Mouse (Mus musculus) adrenal gland, postnatal 4 days (tissue): ENCODE data around the gene Fgfrl1. TPM values are rescaled to one million over a fixed set of nuclear protein-coding genes. Genes with fewer than 3 reads are reported as not detected.

ENCODE experiments used
- DNase-seq, 2 experiments: peaks; one replicate each; pipeline ENCODE4 v3.0.0; 2021 to 2022; ENCODE audit warnings: low spot score in 2 of 2, mixed read lengths in 2 of 2
- total RNA-seq, 2 experiments: library from RNA; stranded (reverse); gene quantifications; 2 replicates each; pipeline ENCODE4 v1.2.3; 2021

The Fgfrl1 gene
- total RNA-seq, 2 experiments from 2014 or later: 42.7 to 49.6 TPM

- no peak for DNase-seq
These were observed 27.1 kb upstream of the Fgfrl1 start for GRCm38 (mm10) chr5:108665066-108665465.

- DNase-seq: no peak
These were observed 24.8 kb upstream of the Fgfrl1 start for GRCm38 (mm10) chr5:108667370-108667769.

DNA sequence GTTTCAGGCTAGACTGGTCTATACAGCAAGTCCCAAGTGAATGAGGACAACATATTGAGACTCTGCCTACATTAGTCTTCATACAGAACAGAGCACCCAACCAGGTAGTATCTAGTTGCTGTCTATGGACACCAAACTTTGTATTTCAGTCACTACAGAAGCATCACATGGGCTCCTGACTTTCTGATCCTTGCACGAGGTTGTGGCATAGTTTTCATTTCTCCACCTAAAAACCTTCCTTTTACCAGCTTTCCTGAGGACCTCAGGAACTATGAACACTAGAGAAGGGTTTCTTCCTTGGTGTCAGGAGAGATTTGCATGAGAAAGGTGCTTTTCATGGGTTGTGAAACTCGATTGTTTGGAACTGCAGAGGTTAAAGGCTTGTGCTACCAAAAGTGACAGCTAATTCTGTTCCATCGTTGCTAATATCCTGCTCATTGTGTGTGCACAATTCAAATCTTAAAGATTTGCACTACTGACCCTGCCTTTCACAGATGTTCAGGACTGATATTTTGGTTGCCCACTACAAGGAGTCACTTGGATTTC, 23.7 kb upstream of the Fgfrl1 start:
- no peak for DNase-seq

- DNase-seq: peak; percentile 50 to 77
These were observed 22.9 kb upstream of the Fgfrl1 start, which contains the start of gene Dgkq for GRCm38 (mm10) chr5:108668977-108669936. Dgkq (minus strand) TSS chr5:108669672.

DNA sequence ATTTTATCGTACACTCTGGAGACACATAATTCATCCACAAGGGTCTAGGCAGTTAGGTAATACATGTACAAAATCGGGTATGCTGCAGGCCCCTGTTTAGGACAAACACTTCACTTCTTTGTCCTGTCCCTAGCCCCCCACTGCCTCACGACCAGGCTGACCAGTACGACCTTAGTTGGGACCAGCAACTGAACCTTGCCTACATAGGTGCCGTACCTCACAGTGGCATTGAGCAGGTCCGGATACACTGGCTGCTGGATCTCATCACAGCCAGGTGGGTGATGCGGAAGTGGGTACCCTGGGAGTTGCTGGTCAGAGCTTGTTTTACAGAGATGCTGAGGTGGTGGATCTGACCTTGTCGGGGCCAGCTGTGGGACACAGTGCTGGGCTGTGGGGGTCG, 22.2 kb upstream of the Fgfrl1 start:
- DNase-seq: no peak

DNA sequence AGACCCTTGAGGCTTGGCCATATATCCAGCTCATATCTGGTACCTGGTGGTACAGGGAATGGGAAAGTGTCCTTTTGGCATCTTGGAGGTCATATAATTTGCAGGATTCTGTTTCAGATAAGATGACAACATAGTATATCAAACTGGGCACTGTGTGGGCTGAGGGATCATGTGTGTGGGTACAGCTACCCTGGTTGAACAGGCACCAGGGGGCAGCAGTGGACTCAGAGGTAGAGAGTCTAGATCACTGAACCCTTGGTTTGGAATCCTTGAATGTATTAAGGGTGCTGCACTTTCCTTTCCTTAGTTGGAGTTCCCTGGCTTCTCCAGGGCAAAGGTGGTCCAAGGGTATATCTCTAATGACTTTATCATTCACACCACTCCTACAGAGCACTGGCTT, 21.4 kb upstream of the Fgfrl1 start:
- DNase-seq: no peak

- DNase-seq: no peak
These were observed 20.4 kb upstream of the Fgfrl1 start for GRCm38 (mm10) chr5:108671757-108672156.

GRCm38 (mm10) chr5:108674624-108675023, 17.6 kb upstream of the Fgfrl1 start:
- no peak for DNase-seq

GRCm38 (mm10) chr5:108675251-108675816, 16.8 kb upstream of the Fgfrl1 start, which contains the start of gene Slc26a1:
Slc26a1 (minus strand) TSS chr5:108675569.
- DNase-seq: no peak

- DNase-seq: no peak
These were observed 15.2 kb upstream of the Fgfrl1 start for GRCm38 (mm10) chr5:108676772-108677498.

DNA sequence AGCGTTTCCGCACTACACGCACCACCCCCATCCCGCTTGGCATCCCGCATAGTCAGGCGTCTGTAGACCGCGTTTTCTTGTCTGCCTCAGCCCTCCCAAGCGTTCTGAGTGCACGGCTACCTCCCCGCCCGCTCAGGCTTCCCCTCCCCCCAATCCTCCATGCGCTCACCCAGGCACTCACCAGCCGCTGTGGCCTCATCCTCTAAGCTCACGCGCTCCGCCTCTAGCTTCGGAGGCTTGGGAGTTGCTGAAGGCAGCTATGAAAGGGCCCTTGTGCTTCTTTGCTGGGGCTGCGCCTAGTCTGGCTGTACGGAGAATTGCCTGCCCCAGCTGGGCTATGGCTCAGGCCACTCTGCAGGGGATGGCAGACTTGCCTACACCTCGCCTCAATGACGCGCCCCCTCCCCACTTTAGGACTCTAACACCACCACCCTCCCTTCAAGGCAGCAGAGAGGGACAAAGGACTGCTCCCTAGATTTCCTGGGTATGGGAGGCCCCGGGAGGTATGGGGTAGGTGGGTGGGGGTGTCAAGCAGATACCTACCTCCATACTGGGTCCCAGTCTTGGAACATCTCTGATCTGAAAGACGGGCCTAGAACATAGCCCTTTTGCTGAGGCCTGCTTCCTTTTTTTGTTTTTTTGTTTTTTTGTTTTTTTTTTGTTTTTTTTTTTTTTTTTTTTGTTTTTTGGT, 14.4 kb upstream of the Fgfrl1 start:
- DNase-seq: no peak

DNA sequence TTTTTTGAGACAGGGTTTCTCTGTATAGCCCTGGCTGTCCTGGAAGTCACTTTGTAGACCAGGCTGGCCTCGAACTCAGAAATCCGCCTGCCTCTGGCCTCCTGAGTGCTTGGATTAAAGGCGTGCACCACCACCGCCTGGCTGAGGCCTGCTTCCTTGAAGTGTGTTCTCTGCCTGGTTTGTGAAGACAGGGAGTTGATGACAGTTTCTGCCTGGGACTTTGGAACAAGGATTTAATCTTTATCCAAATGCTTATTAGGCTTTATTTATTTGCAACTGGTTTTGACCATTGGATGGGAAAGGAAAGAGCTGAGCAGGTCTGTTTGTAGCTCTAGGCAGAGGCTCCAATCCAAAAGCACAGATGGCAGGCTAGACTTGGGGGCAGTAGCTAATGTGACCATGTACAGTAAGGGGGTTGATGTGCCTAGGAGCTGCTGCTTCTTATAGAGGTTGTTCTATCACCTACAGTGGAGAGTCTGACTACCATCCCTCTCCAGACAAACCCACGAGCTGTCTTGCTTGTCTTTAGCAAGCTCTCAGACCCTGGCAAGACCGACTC, 13.8 kb upstream of the Fgfrl1 start:
- DNase-seq: no peak

DNA sequence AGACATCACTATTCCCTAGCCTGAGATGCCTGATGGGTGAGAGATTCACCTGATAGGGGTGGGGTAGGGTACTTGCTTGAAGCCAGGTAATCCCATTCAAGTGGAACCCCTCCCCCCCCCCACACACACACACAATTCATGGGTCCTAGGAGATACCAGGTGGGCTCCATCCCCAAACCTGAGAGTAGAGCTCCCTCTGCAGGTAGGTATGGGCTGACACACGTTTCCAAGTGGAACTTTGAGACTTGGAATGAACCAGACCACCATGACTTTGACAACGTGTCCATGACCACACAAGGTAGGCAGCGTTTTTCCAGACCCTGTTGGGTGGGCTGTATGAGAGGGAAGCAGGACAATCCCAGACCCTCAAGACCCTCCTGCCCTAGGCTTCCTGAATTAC, 12.3 kb upstream of the Fgfrl1 start:
- DNase-seq: no peak

GRCm38 (mm10) chr5:108680871-108681270, 11.3 kb upstream of the Fgfrl1 start:
- no peak for DNase-seq

DNA sequence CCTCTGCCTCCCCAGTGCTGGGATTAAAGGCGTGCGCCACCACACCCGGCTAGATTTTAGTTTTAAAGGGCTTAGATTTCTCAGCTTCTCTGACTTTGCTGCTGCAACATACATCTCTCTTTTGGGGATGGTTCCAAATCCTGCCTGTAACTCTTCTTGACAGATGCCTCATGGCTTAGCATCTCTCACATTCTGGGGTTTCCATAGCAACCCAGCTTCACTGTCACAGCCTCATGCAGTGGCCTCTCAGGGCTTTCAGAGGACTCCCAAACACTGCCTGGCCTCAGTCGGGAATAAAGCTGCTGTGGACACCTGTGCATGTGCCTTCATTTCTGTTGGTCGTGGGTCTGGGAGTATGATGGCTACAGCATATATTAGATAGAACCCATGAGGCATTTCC, 3.1 kb upstream of the Fgfrl1 start:
- DNase-seq: no peak

DNA sequence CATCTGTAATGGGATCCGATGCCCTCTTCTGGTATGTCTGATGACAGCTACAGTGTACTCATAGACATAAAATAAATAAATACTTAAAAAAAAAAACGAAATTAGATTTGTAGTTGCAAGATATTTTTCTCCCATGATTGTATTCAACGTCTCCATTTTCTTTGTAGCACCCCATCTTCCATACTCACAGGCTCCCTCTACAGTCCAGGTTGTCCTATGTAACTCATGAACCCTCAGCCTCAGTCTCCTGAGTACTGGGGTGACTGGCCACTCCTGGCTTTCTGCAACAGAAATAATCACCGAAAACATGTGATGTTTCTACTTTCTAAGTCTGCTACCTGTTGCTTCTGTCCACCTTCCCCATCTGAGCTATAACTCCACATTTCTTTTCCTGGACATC, 1.0 kb upstream of the Fgfrl1 start:
- no peak for DNase-seq

- DNase-seq: peak; percentile 65 to 77
These were observed 1.7 kb downstream of the Fgfrl1 start for GRCm38 (mm10) chr5:108693872-108694288.

DNA sequence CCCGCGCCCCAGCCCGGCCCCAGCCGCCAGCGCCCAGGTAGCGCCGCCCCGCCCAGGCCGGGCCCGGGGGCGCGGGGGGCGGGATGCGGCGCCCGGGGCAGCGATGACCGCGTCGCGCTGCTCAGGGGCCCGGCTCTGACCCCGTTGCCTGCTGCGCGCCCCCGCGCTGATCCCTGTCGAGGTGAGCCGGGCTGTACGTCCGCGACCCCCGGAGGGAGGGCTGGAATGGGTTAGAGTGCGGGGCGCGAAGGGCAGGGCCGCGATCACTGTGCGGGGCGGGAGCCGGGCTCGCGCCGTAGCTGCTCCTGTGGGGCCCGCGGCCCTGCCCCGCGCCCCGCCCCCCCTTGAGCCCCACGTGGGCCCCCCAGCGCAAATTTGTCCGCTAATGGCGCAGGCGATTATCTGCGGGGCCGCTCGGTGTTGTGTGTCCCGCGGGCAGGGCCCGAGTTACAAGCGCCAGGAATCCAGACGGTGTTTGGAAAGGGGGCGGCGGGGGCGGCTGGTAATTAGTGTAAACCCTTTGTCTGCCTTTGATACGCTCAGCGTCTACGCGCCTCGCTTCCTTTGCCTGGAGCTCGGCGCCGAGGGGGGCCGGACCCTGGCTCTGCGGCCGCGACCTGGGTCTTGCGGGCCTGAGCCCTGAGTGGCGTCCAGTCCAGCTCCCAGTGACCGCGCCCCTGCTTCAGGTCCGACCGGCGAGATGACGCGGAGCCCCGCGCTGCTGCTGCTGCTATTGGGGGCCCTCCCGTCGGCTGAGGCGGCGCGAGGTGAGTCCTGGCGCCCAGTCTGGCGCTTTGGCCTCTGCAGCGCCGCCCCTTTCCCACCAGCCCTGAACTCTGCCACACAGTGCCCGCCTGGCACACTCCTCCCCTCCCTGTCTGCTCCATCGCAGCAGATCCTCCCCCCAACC, 2.4 kb downstream of the Fgfrl1 start:
- no peak for DNase-seq

DNA sequence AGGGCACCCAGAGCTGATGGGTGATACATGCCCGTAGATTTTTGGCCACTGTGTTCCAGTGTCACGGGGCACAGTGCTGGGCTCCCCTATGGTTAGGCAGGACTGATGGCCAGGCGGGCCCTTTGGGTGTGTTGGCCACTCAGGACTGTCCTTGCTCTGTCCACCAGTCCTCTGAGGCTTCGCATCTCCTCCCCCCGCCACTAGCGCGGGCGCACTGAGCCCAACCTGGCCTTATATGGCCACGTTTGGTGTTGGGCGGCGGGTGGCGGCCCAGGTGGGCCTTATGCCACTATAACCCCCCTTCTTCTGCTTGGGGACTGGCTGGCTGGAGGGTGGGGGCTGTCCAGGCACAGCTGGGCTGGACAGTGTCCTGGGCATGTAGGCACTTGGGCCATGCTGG, 3.7 kb downstream of the Fgfrl1 start:
- no peak for DNase-seq
